8 mouse cellular contexts compared by ENCODE assay signal in the genomic region with DNA sequence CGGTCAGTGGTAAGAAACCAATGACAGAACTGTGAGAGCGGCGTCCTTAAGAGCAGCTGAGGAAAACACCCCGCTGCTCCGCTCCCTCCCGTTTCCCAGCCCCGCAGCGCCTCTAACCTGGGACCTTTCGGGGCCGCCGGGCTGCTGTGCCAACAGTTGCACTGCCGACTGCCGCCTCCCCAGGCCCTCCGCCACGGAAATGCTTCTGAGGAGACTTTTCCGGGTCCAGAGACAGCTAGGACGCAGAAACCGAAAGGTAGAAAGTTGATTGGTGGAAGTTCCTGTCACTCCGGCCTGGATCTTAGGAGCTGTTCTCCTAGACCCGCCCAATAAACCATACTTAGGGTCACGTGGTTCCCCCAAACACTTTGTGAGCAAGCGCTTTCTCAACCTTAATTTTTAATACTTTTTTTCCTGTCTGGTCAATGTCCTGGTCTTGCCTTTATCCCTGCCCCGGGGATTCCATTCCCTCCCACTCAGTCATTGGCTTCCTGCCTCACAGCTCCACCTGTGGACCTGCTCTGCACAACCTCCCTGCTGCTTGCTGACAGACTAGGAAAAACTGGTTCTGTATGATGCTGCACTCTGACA. TPM values are rescaled to one million over a fixed set of nuclear protein-coding genes. Genes with fewer than 3 reads are reported as not detected.
DNase-seq lines count a peak whose midpoint lies in the region; ATAC-seq and TF ChIP-seq lines count a peak whose summit lies in the region.
"Not testable (repeated sequence)": the region's sequence is repeated elsewhere in the genome, so short reads cannot be mapped to it uniquely, and the experiment has no call there.

A gene (minus strand): TSS at position 195 of the 591 bp plus-strand sequence.

- not testable (repeated sequence) for TF ChIP-seq CTCF in C2C12 (IDR thresholded peaks at IDR 0.05; ENCODE audit: control insufficient read depth, insufficient read depth, insufficient read length)
- peak; percentile 32; the same call in 1 of the 2 replicates for TF ChIP-seq CTCF in brain, embryonic 14.5 days (IDR thresholded peaks at IDR 0.05; ENCODE audit: borderline replicate concordance, extremely low read depth, insufficient read depth, insufficient read length)
- TF ChIP-seq CTCF in liver, adult 2 months (IDR thresholded peaks at IDR 0.05; ENCODE audit: low read depth, low read length): peak; percentile 41

- 0% methylated on average over 23 of the region's 23 CpGs for WGBS in heart, embryonic 11.5 days (ENCODE audit: insufficient replicate concordance)
- WGBS in kidney, embryonic 16.5 days: under 1% methylated on average over 23 of the region's 23 CpGs
- WGBS in liver, adult 2 months: under 1% methylated on average over 23 of the region's 23 CpGs

- peak within 1 kb of the TSS; percentile 58 for H3K4me2 ChIP-seq in heart, embryonic 11.5 days
- peak within 1 kb of the TSS; percentile 56 for H3K4me2 ChIP-seq in kidney, embryonic 16.5 days (replicated peaks; ENCODE audit: low read depth, low read length)
- peak within 1 kb of the TSS; percentile 76 for H3K4me2 ChIP-seq in myocyte (ENCODE audit: low read depth)

- peak; percentile 99 for ATAC-seq in heart, embryonic 11.5 days (replicated peaks; ENCODE audit: insufficient number of reproducible peaks, low FRiP score, low TSS enrichment)
- ATAC-seq in kidney, embryonic 16.5 days (ENCODE audit: low FRiP score, low TSS enrichment): peak; percentile 100

- peak within 1 kb of the TSS; percentile 53 for H3ac ChIP-seq in C2C12 (ENCODE audit: control insufficient read depth, insufficient read length, low read depth)
- H3ac ChIP-seq in myocyte (ENCODE audit: control insufficient read depth, insufficient read length): not testable (repeated sequence)

- H3K4me3 ChIP-seq in C2C12 (ENCODE audit: insufficient read depth, poor library complexity, severe bottlenecking) (peak within 1 kb of the TSS; percentile 29), myocyte (peak within 1 kb of the TSS; percentile 25)
- peak within 1 kb of the TSS; percentile 66 for H3K4me3 ChIP-seq in erythroblast, embryonic 14.5 days (replicated peaks)
- H3K4me3 ChIP-seq in heart, embryonic 11.5 days (ENCODE audit: low read depth, low read length): peak within 1 kb of the TSS; percentile 63
- peak within 1 kb of the TSS; percentile 53 for H3K4me3 ChIP-seq in kidney, embryonic 16.5 days (ENCODE audit: low read length)
- peak within 1 kb of the TSS; percentile 99 for H3K4me3 ChIP-seq in liver, adult 2 months (ENCODE audit: insufficient read depth, low read depth, low read length)

- H3K4me1 ChIP-seq in erythroblast, embryonic 14.5 days (ENCODE audit: control insufficient read depth); heart, embryonic 11.5 days (ENCODE audit: control insufficient read depth, insufficient read depth, low read length); kidney, embryonic 16.5 days (ENCODE audit: insufficient read depth, low read length); liver, adult 2 months (ENCODE audit: control insufficient read depth, insufficient read depth, low read length): not testable (repeated sequence)

- peak; percentile 98 for DNase-seq in brain, embryonic 14.5 days (ENCODE audit: low read depth)
- peak; percentile 98 for DNase-seq in liver, adult 2 months (ENCODE audit: extremely low read depth, low read depth, low spot score)
- peak; percentile 94 for DNase-seq in splenic B cell, adult 2 months (ENCODE audit: low read depth, low spot score)

- not testable (repeated sequence) for H3K79me2 ChIP-seq in C2C12 (ENCODE audit: control insufficient read depth, insufficient read depth); liver, adult 2 months (ENCODE audit: control insufficient read depth, insufficient read depth, low read length); myocyte (ENCODE audit: control insufficient read depth, insufficient read depth)

- H3K79me3 ChIP-seq in C2C12 (ENCODE audit: low read depth): not testable (repeated sequence)

- H3K36me3 ChIP-seq in C2C12 (ENCODE audit: control insufficient read depth, insufficient read depth); erythroblast, embryonic 14.5 days (ENCODE audit: control insufficient read depth); heart, embryonic 11.5 days (ENCODE audit: control insufficient read depth, insufficient read depth, low read length); kidney, embryonic 16.5 days (ENCODE audit: insufficient read depth, low read length); liver, adult 2 months (ENCODE audit: control insufficient read depth, insufficient read depth, low read length); myocyte (ENCODE audit: control insufficient read depth, insufficient read depth); splenic B cell, adult 2 months (ENCODE audit: control insufficient read depth, insufficient read depth, low read length, poor library complexity, severe bottlenecking): not testable (repeated sequence)

- TF ChIP-seq POLR2A in brain, embryonic 14.5 days (IDR thresholded peaks at IDR 0.05; ENCODE audit: borderline replicate concordance, extremely low read depth, insufficient read depth, insufficient read length, poor library complexity, severe bottlenecking): peak; percentile 45; the same call in 1 of the 2 replicates
- TF ChIP-seq POLR2A in liver, adult 2 months (IDR thresholded peaks at IDR 0.05; ENCODE audit: extremely low read depth, insufficient read depth, low read length): 0 out of 2 replicates have a peak, but pooled peaks have one; percentile 52
- peak; percentile 61 for TF ChIP-seq POLR2A in myocyte (IDR thresholded peaks at IDR 0.05; ENCODE audit: insufficient read length, low read depth)

- H3K9ac ChIP-seq in heart, embryonic 11.5 days (ENCODE audit: low read depth, low read length): peak within 1 kb of the TSS; percentile 72
- peak within 1 kb of the TSS; percentile 74 for H3K9ac ChIP-seq in kidney, embryonic 16.5 days (replicated peaks; ENCODE audit: low read length)
- peak within 1 kb of the TSS; percentile 92 for H3K9ac ChIP-seq in liver, adult 2 months (ENCODE audit: low read depth, low read length)

- not testable (repeated sequence) for H3K9me3 ChIP-seq in erythroblast, embryonic 14.5 days (ENCODE audit: control insufficient read depth, low read length); heart, embryonic 11.5 days (replicated peaks; ENCODE audit: control insufficient read depth, low read length); kidney, embryonic 16.5 days (ENCODE audit: low read length)

- H3K27ac ChIP-seq in heart, embryonic 11.5 days (ENCODE audit: low read depth, low read length): peak within 1 kb of the TSS; percentile 64; the same call in 1 of the 2 replicates
- H3K27ac ChIP-seq in kidney, embryonic 16.5 days (ENCODE audit: low read length): not testable (repeated sequence)
- H3K27ac ChIP-seq in liver, adult 2 months (replicated peaks; ENCODE audit: insufficient read depth, low read depth, low read length): peak within 1 kb of the TSS; percentile 87

- not testable (repeated sequence) for H3K27me3 ChIP-seq in C2C12 (ENCODE audit: control insufficient read depth, insufficient read depth, insufficient read length); erythroblast, embryonic 14.5 days (ENCODE audit: control insufficient read depth); heart, embryonic 11.5 days (ENCODE audit: control insufficient read depth, insufficient read depth, low read length); kidney, embryonic 16.5 days (ENCODE audit: insufficient read depth, low read length); liver, adult 2 months (ENCODE audit: control insufficient read depth, insufficient read depth, low read length); myocyte (ENCODE audit: control insufficient read depth, insufficient read depth, insufficient read length); splenic B cell, adult 2 months (ENCODE audit: control insufficient read depth, insufficient read depth, low read length, poor library complexity, severe bottlenecking)

TF ChIP-seq in C2C12, 6 proteins besides CTCF, POLR2A, EP300 and RAD21:
- peak; percentile 92 for TF ChIP-seq USF1 (IDR thresholded peaks at IDR 0.05; ENCODE audit: low read depth)

TF ChIP-seq in myocyte, 11 proteins besides CTCF, POLR2A, EP300 and RAD21:
- peak; percentile 92 for TF ChIP-seq USF1 (IDR thresholded peaks at IDR 0.05; ENCODE audit: low read depth)

RNA-seq across cellular contexts. Expression of the gene that starts here (rescaled TPM):
- polyA plus RNA-seq in C2C12 (2012; fragmentation: generic; extraction: Trizol) (0.54 TPM), myocyte (2012; fragmentation: generic; extraction: Trizol) (0.73 TPM)
- polyA plus RNA-seq in brain, embryonic 14.5 days (2012; rRNA removed): 2.0 and 2.5 TPM in 2 replicates
- not detected in 2 replicates for polyA plus RNA-seq in erythroblast, embryonic 14.5 days (2012)
- polyA plus RNA-seq in heart, embryonic 11.5 days (2014; fragmentation: Nextera tagmentation; extraction: Ambion mirVana): 2.5 and 3.0 TPM in 2 replicates
- polyA plus RNA-seq in kidney, embryonic 16.5 days (2015; fragmentation: Nextera tagmentation; extraction: Ambion mirVana): 2.8 and 3.4 TPM in 2 replicates
- 2.8 and 4.1 TPM in 2 replicates for total RNA-seq in liver, adult 2 months (2014; rRNA removed)
- polyA plus RNA-seq in liver, adult 2 months (2012; rRNA removed): 0.12 and 0.15 TPM in 2 replicates

Comparison
In these comparisons a context has a peak if more than half of its experiments do, and no peak if none do; other contexts are left out.
1. H3K4me3 ChIP-seq: peak in every context shown above with its lines; median percentile 99 in liver, adult 2 months; 66 in erythroblast, embryonic 14.5 days; 63 in heart, embryonic 11.5 days; 53 in kidney, embryonic 16.5 days; 29 in C2C12; 25 in myocyte.